Mouse (Mus musculus): ENCODE results near the gene Pfkfb4. TPM values are rescaled to one million over a fixed set of nuclear protein-coding genes. Genes with fewer than 3 reads are reported as not detected.

Pfkfb4 gene
- total RNA-seq (2021): 4.5 and 6.5 TPM in 2 replicates
- long read RNA-seq, partial matches to known transcripts: 0 of 8 reads
- long read RNA-seq, other reads (novel, unspliced or antisense): 4 of 8 reads

DNA sequence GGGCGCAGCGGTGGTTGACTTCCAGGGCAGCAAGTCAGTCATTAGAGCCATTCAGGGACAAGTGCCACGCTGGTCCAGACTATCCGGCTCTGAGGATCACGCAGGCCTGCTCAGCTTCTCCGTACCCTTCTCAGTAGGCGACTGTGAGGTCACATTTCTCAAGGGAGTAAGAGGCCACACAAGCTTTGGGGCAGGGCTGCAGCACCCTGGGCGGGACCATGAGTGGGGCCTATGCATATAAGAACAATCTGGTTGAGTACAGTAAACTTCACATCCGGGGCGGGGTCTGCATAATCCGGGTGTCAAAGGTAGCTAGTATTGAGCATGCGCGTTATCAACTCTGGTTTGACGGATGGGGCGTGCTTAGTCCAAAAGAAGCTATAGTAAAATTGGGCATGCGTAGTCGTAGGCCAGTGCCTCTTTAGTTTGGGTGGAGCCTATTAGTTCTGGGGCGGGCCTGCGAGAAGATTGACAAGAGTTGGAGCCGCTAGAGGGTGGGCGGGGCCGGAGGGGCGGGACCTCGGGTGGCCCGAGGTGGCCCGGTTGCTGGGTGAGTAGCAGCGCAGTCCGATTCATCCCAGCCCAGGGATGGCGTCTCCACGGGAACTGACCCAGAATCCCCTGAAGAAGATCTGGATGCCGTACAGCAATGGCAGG, at the start of gene Pfkfb4:
Pfkfb4 (plus strand) TSS at position 351 of the 657 bp plus-strand sequence.
- peak; percentile 88 for DNase-seq

DNA sequence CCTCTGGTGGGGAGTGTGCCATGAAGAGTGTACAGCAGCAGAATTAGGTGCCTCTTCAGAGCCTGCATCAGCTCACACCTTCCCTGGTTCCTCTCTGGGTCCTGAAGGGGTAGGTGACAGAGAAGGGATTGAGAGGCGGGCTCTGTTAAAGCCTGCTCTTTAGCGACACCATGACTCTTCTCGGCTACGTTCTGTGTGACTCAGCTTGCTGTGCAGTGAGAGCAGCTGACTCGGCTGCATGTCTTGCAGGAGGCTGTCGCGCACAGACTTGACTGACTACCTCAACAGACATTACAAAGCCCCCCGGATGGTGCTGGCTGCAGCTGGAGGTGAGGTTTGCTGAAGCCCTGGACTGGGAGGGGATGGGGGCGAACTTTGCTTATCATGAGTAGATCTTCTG, 46.5 kb upstream of the Pfkfb4 start:
- DNase-seq: no peak

DNA sequence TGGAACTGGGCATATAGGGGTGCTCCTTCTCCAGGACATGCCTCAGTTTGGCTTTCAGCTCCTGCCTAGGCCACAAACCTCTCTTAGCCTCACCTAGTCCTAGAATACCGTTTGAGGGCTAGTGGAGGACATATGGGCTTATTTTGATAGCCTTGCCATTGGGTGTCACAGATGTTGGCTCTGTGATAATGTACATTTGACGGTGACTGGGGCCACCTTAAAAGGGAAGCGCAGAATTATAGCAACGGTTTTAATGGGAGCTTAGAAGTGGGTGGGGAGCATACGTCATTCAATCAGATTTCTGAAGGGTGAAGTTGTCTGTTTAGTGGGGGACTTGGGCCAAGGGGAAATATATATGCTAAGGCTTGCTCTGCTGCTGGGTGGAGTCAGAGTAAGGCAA, 46.0 kb upstream of the Pfkfb4 start:
- no peak for DNase-seq

DNA sequence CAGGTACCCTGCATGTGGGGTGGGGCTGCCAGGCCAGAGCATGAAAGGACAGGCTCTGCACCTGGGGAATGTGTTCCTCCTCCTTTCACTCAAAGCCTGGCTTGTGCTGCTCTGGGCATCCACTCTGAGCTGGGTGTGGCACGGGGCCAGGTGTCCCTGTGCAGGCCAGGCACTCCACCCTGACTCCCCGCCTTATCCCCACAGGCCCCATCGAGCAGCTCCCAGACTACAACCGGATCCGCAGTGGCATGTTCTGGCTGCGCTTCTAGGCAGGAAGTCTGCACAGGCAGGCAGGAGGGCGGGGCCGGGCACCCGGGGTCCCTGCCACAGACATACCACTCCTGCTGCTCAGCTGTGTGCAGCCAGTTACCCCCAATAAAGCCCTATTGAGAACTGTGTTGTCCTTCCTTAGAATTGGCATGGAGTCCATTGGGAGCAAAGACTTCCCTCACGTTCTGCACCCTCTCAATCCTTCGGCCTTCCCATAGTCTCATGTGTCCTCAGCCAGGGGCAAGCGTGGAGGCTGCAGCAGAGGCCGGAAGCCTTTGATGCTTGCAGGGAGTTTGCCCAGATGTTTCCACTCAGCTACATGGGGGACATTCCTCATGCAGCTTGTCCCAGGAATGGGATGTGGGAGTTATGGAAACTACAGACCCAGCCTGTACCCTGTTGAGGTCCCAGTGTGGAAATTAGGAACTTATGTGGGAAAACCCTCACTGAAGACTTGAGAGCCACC, 42.2 kb upstream of the Pfkfb4 start:
- DNase-seq: no peak

DNA sequence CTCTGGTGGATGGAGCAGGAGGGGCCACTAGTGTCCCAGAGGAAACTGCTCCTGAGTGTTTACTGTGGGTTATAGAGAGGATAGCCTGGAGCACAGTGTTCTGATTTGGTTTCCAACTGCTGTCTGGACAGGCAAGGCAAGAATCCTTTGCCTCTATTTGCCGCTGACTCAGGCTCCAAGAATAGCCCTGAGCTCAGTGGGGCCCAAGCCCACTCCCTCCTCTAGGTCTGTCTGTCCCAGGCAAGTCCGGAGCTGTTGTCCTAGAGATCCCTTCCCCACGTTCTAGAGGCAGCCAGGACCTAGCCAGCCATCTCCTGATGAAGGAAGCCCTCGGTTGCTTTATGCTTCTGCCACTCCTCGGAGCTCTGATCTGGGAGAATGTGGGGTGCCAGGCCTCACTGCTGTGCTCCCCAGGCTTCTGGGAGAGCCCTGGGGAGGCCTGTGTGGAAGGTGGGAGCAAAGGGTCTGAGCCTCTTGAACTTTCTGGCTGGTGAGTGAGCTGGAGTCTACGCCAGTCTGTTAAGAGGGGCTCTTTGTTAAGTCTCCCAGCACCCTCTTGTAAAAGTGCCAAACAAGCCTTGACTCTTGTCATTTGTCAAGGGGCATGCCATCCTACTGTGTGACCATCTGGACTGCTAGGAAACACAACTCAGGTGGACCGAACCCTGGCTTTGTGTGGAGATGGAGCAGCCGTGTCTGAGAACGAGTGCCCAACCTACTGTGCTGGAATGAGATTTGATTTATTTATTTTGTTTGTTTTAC, 41.4 kb upstream of the Pfkfb4 start:
- no peak for DNase-seq

DNA sequence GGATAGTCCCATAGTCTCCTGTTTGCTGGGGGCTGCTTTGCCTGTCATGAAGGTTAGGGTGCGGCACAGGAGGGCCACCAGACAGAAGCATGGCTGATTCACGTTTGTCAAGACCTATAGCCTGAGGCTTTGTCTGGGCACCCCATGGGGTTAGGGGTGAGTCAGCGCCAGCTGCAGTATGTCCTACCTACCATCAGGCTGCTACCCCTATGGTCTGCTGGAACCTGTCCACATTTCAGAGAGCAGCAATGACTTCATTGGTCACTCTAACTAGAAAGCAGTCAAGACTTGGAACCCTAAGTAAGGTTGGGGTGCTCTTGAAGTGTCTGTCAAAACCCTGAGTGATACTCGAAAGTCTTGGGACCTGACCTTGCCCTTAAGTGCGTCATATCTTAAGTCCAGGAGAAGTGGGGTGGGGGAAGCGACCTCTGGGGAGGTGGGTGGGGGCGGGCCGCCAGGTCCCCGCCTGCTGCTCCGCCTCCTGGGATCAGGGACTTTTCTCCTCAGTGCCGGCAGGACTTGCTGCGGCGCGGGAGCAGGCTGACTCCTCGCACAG, 38.4 kb upstream of the Pfkfb4 start, which contains the start of gene Col7a1:
Col7a1 (plus strand) TSS at position 506 of the 556 bp plus-strand sequence.
- DNase-seq: no peak

DNA sequence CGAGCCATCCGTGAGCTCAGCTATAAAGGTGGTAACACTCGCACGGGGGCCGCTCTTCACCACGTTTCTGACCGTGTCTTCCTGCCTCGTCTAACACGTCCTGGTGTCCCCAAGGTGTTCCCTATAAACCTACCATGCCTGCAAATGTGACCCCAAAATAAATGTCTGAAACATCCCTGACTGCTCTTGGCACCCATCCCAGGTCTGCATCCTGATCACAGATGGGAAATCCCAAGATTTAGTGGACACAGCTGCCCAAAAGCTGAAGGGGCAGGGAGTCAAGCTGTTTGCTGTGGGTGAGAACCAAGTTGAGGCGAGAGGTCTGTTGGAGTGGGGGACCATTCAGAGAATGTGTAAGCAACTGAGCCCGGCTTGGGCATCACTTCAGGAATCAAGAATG, 36.3 kb upstream of the Pfkfb4 start:
- no peak for DNase-seq

DNA sequence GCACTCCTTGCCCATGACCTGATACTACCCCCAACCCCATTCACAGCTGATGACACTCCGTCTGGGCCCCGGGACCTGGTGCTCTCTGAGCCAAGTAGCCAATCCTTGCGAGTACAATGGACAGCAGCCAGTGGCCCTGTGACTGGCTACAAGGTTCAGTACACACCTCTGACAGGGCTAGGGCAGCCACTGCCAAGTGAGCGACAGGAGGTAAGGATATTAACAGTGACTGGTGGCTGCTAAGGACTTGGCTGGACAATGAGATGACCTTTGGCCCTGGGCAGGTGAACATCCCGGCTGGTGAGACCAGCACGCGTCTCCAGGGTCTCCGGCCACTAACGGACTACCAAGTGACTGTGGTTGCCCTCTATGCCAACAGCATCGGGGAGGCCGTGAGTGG, 35.7 kb upstream of the Pfkfb4 start:
- no peak for DNase-seq

DNA sequence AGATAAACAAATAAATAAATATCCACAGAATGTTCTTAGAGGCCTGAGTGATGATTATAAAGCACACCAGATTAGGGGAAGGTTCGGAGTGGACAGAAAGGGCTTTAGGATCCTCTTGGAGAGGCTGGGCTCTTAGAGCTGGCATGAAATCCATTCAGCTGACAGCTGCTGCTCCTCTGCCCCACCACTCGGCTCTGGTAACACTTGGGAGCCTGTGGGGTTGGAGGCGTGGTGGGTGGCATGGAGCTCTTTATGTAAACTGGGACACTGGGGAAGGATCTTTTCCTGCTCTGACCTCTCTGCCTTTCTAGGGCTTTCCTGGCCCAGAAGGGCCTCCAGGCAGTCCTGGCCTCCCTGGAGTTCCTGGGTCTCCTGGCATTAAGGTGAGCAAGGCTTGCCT, 28.0 kb upstream of the Pfkfb4 start:
- DNase-seq: no peak

DNA sequence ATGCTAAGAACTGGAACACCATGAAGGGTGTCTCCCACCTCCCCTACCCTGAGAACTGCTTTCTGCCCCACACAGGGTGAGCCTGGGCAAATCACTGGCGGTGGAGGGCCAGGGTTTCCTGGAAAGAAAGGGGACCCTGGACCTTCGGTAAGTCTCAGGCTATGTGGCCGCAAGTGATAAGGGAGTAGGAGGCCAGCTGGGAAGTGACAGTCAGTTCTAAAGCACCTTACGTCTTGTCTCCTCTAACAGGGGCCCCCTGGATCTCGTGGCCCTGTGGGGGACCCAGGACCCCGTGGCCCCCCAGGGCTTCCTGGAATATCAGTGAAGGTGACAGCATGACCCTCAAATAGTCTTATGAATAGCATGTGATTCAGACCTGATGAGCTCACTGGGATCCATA, 27.2 kb upstream of the Pfkfb4 start:
- no peak for DNase-seq

DNA sequence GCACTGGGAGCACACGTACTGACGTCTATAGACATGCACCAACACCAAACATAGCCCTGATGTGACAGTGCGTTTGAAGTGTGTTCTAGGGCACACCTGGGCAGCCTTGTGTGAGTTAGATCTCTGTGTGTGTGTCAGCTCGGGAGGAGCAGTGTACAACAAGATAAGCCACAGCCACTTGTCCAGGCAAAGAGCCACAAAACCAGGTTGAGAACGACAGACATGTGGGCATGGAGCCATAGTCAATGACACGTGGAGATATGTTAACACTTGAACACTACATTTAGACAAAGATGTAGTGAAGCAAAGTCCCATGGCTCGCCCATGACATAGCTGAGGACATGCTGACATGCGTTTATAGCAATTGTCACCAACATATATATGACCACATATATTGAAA, 21.0 kb upstream of the Pfkfb4 start:
- no peak for DNase-seq

DNA sequence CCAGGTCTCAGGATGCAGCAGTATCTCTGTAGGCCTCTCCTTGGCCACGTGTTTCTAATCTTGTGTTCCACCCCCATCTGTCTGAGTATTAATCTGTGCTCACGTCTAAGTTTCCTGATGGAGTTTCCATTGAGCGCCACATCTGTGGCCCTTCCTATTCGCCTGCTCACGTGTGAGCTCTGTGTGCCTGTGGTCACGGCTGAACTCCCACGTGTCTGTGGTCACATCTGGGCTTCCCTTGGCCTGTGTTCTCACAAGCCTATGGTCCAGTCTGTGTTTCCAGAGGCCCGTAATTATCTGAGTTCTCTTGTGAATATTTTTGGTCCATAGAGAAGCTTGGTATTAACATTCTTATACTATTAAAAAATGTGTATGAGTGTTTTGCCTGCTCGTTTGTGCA, 15.1 kb upstream of the Pfkfb4 start:
- no peak for DNase-seq

DNA sequence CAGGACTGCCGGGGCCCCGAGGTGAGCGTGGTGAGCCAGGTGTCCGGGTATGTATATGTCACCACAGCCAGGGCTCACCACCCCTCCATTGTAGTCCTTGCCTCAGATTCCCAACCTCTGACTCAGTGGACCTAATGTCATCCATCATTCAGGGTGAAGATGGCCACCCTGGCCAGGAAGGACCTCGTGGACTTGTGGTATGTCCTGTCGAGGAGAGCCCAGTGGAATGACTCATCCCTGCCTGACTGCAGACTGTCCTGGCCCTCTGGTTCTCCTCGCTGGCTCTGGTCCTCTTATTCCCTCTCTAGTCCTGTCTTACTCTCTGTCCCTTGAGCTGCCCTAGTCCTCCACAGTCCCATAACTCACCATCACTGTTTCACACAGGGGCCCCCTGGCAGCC, 13.6 kb upstream of the Pfkfb4 start:
- no peak for DNase-seq

DNA sequence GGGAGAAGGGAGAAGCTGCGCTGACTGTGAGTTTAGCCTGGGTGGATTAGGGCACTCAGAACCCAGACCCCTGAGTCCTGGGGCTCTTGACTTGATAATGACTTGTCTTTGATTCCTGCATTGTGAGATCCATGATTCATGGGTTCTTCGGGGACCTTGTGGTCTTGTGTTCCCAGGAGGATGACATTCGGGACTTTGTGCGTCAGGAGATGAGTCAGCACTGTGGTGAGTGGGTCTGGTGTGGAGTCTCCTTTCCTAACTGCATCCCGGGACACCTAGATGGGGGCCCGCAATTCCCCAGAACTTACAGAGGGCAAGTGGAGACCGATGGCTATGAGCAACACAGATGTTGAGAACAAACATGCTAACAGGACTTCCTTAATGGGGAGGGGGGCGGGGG, 9.1 kb upstream of the Pfkfb4 start:
- DNase-seq: peak; percentile 49

DNA sequence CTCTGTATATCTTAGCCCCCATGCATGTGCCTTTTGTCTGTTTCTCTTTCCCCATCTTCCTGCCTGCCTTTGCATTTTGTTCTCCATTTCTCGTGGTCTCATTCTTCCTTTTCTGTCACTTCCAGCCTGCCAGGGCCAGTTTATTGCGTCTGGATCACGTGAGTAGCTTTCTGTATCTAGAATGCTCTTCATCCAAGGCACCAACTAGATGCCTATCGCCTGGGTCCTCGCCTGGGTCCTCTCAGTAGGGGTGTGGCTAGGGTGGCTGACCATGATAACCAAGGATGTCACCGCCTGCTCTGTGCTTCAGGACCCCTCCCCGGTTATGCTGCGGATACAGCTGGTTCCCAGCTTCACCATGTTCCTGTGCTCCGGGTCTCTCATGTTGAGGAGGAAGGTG, 8.4 kb upstream of the Pfkfb4 start:
- no peak for DNase-seq

DNA sequence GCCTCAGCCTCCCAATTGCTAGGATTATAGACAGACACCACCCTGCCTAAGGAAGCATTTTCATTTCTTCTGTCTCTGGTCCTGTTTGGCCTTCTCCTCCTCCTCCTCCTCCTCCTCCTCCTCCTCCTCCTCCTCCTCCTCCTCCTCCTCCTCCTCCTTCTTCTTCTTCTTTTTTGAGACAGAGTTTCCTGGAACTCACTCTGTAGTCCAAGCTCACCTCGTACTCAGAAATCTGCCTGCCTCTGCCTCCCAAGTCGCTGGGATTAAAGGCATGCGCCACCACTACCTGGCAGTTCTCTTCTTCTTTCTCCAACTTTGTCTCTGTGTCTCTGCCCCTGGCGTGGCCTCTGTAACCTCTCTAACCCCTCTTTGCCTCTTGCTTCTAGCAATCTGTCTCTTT, 5.9 kb upstream of the Pfkfb4 start, which contains the start of gene Ucn2:
Ucn2 (plus strand) TSS at position 301 of the 400 bp plus-strand sequence.
- DNase-seq: no peak

DNA sequence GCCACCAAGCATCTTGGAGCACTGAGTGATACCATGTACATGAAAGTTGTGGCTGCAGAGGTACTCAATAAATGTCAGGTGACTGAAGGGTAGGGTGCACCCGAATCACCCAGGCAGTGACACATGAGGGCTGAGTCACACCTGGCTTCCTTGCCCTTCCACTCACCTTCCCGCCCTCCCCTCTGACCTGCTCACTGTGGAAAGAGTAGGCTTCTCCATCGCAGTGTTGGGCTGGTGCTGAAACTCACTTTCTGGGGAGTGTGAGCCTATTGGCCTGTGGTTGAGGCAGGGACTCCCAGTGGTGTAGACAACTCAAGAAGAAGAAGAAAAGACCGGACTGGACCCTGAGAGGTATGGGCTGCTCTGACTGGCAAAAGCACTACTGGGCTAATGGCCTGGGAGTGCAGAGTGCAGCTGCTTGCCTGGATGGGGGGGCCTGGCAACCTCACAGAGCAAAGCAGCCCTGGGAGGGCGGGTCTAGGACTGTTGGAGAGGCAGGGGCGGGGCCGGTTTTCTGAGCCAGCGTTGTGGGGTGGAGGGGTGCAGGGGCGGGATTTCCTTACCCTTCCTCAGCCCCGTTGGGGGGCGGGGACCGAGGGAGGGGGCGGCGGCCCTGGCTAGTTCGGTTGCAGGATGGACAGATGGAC, 3.8 kb upstream of the Pfkfb4 start:
- DNase-seq: peak; percentile 24

DNA sequence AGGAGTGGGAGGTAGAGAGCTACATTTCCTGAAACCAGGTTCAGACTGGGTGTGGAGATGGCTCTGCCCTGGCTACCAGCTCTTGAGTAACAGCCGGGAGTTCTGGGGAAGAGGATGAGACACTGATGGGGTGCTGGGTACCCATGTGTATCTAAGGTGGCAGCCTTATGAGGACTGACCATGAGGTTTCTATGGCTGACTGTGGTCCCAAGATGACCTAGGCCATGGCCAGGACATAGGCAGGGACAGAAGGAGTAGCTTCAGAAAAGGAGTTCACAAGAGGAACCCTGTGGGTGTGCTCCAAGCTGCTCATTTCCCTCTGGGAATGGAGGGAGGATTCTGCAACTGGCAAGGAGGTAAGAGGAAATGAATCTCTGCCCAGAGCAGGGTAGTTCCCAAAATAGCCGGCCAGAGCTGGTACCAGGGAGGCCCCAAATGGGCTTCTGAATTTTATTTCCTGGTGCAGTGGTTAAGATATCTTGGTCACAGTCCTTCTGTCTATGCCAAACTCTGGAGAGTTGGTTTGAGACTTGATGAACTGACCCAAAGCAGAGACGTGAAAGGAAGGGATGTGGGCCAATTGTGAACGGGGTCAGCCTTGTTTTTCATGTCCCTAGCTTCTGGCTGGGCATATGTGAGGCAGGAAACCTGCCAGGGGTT, 1.6 kb upstream of the Pfkfb4 start:
- no peak for DNase-seq

DNA sequence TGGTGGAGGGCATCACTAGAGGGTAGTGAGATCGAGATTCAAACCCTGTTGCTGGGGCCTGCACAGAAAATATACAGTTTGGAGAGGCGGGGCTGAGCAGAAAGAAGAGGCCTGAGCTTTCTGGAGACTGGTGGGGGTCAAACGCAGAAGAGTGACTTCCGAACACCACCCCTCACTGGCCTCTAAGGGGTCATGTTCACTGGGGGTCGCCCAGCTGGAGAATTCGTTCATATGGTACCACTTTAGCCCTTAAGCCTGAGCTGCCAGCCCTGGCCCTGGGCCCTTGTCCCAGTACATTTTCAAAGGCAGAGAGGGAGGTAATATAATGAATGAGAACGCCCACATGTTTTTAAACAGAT, 1.1 kb upstream of the Pfkfb4 start:
- no peak for DNase-seq

DNA sequence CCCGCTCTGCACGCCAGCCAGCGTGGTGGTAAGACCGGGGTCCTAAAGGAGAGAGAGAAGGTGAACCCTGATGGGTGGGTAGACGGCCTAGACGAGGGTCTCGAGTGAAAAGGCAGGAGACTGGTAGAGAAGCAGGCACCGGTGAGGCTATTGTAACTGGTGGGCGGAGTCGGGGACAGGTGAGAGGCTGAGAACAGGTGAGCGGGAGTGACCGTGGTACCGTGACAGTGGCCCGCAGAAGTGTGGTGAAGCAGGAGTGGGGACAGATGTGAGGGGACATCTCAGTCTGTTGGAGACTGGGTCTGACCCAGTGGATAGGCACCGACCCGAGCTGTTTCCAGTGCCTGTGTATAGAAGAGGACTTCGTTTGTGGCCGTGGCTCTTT, 499 bp downstream of the Pfkfb4 start:
- DNase-seq: peak; percentile 22

DNA sequence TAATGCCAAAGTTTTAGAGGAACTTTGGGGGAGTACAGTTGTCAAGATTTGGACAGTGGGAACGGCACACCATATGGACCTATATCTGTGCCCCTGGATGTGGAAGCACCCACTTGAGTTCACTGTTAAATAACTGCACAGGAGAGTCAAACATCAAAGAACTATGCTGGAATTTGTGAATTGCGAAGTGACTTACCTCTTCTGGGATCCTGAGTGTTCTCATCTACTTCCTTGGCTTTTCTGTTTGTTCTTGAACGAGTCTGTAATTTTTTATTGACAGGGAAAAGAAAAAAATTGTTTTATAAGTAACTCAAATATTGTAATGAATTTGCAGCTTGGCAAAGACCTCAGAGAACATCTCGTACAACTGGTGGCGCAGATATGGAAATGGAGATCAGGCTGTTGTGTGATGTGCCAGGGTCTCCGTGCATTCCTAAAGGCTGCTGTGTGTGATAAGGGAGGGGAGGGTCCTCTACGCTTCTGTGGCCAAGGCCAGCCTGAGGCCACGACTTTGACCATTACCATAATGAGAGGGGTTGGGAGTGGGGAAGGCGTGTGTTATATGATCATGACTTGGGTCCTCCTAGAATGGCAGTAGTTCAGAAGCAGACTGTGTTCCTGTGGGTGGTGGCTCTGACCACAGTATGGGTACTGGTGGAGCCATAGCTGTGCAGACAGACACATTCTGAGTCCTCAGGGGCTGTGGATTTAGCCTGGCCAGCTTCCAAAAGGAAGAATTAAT, 1.2 kb downstream of the Pfkfb4 start:
- no peak for DNase-seq

Measured in adrenal gland, postnatal 25 days (tissue).